Mouse (Mus musculus): ENCODE data around the gene Uts2b.

The Uts2b gene

DNA sequence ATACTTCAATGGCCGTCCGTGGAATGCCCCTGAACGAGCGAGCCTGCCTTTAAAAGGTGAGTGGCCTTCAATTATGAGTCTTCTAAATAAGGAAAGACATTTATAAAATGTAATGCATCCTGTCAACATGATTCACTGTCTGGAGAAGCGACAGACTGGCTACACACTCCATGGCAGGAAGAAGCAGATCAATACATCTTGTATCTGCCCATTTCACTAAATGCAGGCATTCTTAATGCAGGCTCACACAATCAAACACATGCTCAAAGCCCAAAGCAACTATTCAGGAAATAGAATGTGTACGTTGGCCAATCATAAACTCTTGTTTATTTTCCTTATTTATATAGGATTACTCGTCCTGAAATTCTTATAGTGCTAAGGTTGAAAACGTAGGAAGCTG, at the start of gene Uts2b:
Gene Uts2b (minus strand): TSS at position 49 of the 400 bp plus-strand sequence.
- DNase-seq: no peak

DNA sequence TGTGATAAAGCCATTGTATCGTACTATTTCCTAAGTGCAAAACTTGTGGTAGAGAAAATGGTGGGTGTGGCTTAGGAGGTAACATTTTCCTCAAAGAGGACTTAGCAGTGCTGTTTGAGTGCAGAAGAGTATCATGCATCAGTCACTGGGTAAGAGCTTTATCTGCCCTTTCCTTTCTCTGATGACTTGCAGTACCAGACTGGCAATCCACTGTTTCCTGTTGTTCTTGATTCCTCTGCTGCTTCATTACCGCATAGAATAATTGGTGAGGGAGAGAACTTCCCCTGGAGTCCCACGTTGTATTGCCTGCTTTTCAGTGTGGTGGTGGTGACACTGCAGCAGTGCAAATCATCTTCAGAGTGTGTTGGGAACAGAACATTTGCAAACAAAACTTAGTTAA, 47.6 kb upstream of the Uts2b start:
- no peak for DNase-seq

DNA sequence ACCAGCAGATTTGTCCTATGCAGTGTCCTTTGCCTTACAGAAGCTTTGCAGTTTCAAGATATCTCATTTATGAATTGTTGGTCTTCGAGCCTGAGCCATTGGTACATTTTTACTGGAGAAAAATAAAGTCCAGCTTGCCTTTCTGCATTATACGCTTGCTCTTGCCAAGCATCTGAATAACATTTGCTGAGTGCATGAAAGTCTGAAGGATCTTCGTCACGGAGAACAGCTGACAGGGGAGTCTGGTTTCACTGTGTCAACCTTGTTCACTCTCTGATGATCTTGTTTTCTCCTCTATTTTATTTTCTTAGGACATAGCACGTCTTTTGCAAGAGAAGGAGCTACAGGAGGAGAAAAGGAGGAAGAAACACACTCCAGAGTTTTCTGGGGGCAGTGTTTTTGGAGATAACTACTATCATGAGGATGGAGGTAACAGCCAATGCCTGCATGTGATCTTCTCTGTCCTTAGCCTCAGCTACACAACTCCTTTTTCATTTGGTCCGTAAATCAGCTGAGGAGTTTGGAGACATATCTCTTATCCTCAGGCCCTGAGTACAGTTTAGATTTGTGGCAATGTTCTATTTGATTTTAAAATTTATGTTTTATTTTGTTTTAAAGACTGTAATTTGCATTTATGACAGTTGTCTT, 47.0 kb upstream of the Uts2b start:
- DNase-seq: no peak

DNA sequence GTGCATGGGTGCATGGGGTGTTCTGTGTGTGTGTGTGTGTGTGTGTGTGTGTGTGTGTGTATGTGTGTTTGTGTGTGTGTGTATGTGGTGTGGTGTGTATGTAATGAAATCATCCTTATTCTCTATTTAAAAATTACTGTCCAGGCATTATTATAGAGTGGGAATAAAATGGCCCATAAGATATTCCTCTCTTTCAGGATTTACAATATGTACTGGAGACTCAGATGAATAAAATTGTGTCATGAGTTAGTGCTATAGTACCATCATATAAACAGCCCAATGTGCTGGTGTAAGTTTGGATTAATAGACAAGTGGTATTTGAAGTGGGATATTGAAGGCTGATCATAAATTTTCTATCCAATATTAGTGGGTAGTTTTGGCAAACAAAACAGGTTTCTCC, 34.1 kb upstream of the Uts2b start:
- no peak for DNase-seq

DNA sequence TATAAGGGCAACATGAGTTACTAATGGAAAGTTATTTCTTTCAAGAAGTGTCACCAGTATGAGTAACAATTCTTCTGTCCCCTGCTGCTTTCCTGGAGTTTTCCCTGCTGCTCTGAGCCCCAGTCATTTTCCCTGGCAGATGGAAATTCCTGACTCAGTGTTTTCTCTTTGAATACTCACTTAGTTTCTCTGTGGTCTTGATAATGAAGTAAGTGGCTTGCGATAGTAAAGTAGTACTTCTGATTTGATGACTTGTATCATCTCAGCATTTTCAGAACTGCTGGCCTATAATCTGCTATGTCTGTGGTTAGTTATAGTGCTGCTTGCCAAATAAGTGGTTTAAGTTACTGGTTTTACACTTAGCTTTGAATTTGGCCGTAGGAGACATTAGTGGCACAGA, 31.5 kb upstream of the Uts2b start:
- no peak for DNase-seq

DNA sequence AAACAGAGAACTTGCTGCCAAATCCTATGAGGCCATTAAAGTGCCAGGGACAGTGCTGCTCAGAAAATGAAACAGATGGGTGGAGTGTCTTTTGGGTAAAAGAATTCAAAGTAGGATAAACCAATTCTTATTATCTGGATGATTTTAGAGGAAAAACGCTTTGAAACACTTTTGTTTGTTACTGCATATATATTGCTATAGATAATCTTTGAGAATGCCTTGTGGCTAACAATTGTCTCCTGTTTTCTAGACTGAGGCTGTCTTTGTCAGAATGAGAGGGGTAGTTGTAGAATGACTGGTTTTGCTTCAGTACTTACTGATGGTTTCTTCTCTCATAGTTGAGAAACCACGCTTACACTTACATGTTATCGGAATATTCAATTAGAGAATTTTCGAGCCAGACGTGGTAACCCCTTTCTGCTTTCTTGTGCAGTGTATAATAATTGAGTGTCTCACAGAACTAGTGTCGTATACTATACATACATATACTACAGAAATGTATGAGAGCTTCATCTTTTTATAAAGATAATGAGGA, 29.7 kb upstream of the Uts2b start:
- no peak for DNase-seq

DNA sequence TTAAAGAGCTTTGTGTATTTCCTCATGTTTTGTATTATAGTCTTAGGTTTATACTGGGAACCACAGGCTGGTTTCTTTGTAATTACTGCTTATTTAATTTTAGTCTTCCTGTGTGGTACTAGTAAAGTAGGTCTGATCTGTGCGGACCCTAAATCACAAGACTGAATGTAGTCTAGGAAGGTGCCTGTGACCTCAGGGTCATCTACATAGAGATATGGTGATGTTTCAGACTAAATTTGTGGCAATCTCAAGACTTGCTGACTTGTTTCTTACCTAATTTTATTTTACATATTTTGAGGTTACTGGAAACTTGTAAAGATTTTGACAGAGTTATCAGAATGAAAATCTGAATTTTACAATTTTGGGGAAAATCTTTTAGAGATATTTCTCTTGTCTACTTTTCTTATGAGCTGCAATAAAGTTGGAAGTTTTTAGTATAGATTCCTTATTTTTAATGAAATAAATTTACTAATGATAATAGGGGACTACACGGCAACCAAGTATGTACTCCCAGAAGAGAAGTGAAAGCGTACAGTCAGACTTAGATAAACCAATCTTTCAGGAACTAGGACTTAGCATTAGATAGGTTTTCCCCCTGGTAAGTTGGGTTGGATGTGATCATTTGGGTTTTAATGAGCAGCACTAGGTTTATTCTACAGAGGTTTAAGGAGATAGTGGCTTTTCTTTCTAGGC, 29.1 kb upstream of the Uts2b start:
- no peak for DNase-seq

DNA sequence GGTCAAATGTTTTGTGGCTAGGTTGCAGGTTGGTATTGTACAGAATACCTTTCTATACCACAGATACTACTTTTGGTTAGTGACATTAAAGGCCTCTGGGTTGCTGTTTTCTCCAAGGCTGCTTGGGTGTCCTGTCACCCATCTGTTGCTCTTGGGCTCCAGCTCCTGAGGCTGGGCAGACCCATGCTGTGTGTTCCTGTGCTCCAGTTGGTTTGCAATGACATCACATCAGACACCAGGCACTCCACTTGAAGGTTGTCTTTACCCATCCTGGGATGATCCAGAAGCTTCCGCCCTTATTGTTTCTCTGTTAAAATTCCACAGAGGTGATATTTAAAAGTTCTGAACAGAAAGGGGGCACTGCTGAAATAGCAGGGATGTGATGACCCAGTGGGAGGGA, 26.9 kb upstream of the Uts2b start:
- no peak for DNase-seq

DNA sequence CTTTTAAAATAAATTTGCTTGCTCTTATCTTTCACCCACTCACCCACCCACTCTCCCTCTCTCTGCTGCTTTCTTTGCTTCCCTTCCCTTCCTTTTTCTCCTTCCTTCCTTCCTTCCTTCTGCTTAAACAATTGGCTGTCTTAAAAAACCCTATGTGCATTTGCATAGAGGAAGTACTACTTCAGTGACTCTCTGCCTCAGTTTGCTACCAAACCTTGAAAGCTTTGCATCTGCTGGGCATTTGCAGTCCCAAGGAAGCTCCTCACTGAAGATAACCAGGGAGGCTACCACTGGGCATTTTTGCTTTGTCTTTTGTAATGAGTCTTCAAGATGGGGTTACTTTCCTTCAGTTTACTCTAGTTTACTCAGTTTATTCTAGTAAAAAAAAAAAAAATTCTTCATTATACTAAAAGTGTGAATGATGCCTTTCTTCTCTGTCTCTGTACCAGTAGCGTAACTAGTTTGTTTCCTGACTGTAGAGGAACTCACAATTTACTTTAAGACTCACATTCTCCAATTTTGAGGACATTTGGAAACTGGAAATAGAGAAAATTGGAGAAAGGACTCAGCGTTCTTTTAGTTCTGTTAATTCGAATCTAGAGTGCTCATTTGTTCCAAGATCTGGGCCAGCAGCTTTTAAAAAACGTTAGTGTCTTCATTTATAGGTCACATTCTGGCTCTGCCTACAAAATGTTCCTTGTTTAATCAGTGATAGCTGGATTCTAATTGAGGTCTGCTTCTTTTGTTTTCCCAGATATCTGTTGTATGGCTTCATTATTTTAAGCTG, 25.4 kb upstream of the Uts2b start:
- no peak for DNase-seq

DNA sequence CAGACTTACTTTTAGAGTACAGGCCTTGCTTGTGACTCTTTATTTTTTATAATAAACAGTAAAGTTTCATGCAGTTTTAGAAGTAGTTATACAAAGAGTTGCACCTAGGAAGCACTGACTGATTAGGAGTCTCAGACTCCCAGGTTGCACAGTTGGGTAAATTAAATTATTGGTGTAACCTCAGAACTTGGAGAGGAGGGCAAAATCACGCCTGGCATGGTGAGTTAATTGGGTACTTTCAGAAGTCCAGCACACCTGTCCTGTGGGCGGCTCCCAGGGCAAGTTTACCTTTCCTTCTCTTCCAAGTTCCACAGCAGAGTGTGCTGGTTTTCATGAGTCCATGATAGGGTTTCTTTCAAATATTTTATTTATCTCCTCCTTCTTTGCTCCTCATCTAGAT, 21.8 kb upstream of the Uts2b start:
- no peak for DNase-seq

DNA sequence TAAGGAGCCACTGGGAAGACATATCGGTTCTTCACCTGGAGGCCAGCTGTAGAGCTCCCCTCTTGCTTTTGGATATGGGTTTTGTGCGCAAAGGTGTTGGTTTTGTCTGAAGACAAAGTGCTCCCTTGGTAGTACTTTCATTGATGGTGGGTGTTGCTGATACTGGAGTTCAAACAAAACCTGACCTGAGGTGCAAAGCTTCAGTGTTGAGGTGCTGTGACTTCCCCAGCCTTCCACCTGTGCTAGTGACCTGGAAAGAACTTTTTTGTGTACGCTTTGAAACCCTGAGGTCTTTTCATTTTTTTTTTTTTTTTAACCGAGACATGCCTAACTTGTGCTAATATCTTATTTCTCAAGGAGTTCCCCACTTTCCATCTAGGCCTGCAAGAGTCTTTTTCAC, 20.3 kb upstream of the Uts2b start:
- no peak for DNase-seq

DNA sequence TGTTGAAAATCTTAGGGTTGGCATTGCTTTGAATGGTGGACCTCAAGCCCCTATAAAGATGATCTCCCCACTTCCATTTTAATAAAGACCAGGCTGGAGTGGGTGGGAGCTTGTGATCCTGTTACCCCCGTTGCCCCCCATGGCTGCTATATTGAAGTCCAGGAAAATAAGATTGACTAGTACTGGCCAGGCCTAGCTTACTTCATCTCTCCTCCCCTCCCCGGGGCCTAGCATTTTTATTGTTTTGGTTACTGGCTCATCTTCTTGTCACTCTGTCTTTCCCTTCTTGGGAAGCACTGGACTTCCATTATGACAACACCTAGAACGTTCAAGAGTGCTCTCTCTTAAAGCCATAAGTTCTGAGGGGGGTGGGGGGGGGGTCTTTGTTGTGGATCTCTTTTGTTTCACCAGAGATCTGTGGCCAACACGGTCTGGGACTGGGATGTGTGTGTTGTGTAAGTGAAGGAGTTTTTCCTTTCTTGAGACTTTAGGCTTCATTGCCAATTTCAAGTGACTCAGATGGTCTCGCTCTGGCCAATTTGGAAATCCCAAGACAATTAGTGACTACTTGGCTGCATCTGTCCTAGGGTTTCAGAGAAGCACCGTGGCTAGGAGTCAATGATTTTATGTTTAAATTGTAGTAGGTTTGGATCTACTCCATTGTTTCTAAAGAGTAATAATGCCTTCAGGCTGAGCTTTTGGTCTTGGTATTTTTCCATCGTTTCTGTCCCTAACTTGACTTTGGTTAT, 19.7 kb upstream of the Uts2b start:
- DNase-seq: peak; percentile 17

DNA sequence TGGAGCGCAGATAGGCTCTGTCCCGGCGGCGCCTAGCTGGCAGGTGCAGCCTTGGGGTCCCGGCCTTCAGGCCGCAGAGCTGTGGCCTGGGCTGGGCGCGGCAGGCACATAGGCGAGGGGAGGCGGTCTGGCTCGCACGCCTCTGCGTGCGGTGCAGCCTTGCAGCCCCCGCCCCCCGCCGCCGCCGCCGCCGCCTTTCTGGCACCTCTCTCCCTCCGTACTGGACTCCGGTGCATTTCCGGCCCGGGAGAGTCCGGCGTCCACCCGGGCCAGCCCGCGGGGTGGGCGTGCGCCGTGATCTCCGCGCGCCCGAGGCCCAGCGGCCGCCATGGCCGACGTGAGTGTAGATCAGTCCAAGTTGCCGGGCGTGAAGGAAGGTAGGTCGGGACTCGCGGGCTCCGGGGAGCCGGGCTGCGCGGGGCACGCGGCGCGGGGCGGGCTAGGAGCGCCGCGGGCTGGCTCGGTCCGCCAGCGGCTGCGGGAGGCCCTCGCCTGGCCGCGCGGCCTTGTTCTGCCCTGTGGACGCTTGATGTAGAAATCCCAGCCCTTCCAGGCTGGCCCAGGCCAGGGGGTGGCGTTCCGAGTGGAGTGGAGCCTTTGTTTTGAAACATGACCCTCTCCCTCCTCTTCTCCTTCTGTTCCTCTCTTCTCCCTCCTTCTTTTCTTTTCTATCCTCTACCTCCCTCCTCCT, 18.9 kb upstream of the Uts2b start, which contains the start of gene Ccdc50:
Gene Ccdc50 (plus strand): TSS at position 109 of the 691 bp plus-strand sequence.
- peak; percentile 88 for DNase-seq

DNA sequence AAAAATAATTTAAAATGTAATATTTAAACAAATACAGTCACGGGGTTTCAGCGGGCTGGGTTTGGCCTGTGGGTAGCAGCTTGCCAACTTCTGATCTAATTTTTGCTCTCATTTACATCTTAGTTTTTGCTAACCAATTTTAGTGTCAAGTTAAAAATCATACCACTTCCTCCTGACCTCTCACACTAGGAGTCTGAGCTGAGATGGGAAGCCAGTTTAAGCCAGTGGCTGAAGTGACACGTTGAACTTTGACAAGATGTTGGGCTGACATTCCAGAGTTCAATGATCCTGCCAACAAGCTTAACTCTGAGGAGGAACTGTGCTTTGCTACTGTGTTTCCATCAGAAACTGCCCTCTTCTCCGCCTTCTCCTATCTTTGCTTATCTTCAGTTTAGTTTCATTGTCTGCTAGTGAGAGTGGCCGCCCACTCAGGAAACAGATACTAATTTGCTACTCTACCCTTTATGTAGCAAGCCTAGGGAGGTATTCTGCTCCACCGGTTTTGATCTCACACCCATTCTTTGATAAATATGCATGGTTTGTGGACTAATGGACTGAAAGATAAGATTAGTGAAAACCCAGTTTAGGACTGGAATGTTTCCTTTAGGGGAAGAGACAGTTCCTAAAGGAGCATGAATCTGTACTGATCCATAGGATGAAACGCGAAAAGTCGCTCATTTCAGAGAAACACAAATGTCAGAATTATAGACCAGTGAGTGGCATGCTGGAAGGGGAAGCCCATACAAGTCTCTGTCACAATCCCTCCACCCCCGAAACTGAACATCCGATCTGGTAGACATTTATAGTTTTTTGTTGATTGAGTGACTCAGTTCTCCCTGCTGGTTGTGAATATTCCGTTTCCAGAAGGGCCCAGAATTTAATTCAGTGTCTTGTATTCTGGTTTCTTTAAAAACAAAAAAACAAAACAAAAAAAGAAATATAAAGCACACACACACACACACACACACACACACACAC, 17.9 kb upstream of the Uts2b start:
- DNase-seq: peak; percentile 54

DNA sequence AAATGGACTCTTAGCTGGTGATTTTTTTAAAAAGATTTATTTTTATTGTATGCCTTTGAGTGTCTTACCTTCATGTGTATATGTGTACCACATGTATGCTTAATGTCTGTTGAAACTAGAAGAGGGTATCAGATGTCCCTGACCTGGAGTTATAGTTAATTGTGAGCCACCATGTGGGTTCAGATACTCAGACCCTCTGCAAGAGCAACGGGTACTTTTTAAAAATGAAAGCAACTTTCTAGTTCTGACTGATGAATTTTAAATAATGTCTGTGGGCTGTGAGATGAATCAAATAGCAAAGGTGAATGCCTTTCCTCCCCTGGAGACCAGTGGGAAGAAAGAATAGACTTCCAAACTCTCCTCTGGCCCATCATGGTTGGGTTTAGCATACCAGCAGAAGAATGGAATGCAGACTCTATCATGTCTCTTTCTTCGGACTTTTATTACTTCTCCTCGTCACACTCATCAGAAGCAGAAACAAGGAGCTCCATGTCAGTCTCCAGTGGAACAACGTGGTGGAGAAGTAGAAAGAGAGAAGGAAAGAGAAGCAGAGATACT, 16.9 kb upstream of the Uts2b start:
- DNase-seq: no peak

DNA sequence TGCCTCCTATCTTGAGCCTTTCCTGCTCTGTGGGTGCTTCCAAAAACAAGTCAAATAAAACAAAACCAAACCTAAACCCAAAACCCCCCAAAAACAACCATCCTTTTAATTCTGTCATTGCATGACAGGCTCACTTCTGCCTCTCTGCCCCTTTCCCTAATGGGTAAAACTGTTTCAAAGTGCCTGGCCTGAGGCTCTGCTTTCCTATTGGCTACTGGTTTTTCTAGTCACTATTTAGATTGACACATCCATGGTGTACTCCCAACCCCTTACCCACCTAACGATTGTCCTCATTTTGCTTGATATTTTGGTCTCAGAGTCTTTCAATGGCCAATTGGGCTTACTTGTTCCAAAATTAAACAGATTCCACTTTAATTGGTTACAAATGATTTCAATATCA, 15.6 kb upstream of the Uts2b start:
- no peak for DNase-seq

DNA sequence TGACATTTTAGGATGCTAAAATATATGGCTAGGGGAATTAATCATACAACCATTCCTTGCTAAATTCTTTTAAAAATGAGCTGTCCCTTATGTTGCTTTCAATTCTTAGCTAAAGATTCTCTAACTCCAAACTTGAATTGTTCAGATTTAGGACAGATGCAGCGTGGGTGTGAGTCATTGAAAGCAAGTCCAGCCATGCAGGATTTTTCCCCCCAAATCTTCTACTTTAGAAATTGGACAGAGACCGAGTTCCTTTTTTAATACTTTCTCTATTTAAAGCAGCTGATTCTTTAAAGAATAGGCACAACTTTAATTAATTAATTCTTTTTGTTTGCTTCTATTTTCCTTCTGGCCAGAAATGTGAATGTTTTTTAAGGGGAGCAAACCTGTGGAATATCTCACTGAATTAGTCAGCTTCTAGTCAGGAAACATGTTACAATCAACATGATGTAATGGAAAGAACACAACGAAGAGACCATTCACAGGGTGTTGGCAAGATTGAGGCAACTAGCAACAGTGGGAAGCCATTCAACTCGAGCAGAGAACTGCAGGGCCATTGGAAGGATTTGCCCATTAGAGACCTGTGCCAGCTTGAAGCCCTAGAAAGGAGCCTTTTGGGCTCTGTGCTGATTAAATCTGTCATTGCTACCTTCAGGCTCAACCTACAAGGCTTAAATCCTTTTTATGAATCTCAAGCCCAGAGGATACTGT, 15.0 kb upstream of the Uts2b start:
- no peak for DNase-seq

DNA sequence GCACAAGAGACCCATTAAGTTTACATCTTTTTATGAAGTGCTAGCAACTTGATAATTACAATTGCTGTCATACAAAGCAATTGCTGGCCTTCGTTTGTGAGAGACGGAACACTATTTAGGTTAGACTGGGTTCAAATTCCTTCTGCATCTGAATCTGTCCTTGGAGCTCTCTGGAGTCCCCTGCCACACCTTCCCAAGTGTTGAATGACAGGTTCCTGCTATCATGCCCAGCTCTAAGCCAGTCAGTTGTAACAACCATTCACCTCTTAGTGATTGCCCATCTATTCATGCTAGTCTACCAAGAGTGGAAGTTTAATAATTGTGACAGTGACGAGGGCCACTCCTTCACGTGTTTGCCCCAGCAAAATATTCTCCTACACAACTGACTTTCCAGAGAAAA, 12.2 kb upstream of the Uts2b start:
- DNase-seq: no peak

DNA sequence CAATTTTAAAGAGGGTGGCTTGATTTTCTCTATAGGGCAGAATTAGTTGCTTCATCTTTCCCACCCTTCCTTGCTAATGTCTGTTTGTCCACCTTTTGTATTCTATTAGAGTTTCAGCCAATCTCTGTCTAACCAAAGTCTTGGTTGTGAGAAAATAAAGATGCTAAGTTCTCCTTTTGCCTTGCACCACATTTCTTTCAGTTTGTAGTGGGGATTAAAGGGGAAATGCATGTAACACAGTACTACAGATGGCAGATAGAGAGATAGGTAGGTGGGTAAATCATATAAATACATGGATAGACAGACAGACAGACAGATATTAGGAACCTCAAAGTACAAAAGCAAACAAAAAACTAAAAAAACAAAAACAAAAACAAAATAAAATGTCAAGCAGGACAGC, 6.5 kb upstream of the Uts2b start:
- DNase-seq: no peak

DNA sequence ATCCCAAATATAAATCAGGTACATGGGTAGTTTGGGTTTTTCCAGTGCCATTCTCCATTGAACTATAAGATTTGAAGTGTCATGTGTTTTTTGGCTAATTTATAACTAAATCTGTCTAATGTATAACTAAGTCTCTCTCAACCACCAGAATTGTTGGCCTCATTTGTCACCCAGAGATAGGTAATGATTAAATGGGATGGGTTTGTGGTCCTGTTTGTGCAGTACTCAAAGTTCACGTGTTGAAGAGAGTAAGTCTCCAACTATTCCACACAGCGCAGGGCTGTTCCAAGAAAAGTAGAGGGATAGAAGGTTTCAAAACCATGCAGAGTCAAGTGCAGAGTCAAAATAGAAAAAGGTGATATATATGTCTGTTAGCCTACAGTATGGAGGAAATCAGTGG, 5.3 kb upstream of the Uts2b start:
- no peak for DNase-seq
